Mouse (Mus musculus) adrenal gland, postnatal 14 days (tissue): ENCODE data around the gene Gm17428. TPM values are rescaled to one million over a fixed set of nuclear protein-coding genes. Genes with fewer than 3 reads are reported as not detected.
A peak's percentile ranks its signal among the peaks of the same experiment; 100 is the strongest.

Experiments
- DNase-seq: peaks from one replicate; pipeline ENCODE4 v3.0.0; 2021; ENCODE audit warnings: mixed read lengths
- microRNA-seq, 2 experiments: library from miRNA; unstranded; fragments of <30 nt; microRNA quantifications; one replicate each; pipeline ENCODE4 v1.2.0; 2021
- total RNA-seq: library from RNA; stranded (reverse); gene quantifications from 2 replicates; pipeline ENCODE4 v1.2.3, GENCODE M21; 2021

Gene Gm17428
- total RNA-seq, 1 experiment from 2014 or later = not detected

GRCm38 (mm10) chr14:55014591-55014990 lies 37.9 kb downstream of the Gm17428 start:
- DNase-seq = no peak

DNA sequence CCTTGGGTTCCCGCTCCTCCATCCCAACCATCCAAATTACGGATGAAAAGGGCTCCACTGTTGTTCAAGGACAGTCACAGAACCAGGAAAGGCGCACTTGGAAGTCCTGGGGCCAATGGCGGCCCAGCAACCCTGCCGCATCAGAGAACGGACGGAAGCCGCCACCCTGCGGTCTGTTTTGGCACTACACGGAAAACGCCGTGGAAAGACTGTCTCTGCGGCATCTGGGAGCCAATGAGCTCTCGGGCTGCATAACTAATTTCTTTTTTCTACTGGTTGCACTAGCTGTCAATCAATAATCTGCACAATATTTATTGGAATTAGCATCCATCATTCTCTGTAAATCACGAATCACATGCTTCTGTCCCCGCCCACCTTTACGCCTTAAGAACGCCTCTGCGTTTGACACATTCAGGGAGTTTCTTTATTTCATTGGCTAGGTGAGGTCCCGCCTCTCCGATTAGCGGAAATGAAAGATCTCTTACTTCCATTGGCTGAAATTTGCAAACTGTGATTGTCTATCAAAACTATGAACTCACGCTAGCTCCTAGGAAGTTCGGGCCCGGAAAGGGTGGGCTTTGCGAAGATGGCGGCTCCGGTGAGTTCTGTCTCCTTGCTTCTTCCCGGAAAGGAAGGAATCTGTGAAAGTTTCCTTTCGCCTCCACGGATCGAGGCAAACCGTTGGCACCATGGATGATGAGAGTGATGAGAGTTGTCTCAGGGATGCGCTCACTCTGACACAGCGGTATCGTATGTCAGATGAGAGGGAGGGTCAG lies 38.4 kb downstream of the Gm17428 start, which contains the start of gene Ngdn:
Ngdn (plus strand) TSS at position 464 of the 776 bp plus-strand sequence.
- peak; percentile 97 for DNase-seq

GRCm38 (mm10) chr14:55015767-55016111 lies 39.0 kb downstream of the Gm17428 start:
- DNase-seq = peak; percentile 62

DNA sequence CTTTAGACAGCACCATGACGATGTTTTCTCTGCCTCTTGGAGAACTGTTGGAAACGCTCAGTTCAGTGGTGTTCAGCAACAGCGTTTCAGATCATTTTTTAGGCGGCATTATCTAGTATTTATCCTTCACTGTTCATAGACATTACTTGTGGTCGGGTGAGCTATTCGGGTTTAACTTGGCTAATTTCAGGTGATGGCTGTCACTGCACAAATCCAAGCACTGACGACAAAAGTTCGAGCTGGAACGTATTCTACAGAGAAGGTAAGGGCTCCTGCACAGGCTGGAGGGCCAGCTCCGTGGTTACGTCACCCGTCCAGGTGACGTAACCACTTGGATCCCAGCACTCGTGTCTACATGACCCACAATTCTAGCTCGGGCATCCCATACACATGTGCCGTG lies 40.1 kb downstream of the Gm17428 start:
- DNase-seq = no peak

GRCm38 (mm10) chr14:55020394-55020793 lies 43.7 kb downstream of the Gm17428 start:
- no peak for DNase-seq

DNA sequence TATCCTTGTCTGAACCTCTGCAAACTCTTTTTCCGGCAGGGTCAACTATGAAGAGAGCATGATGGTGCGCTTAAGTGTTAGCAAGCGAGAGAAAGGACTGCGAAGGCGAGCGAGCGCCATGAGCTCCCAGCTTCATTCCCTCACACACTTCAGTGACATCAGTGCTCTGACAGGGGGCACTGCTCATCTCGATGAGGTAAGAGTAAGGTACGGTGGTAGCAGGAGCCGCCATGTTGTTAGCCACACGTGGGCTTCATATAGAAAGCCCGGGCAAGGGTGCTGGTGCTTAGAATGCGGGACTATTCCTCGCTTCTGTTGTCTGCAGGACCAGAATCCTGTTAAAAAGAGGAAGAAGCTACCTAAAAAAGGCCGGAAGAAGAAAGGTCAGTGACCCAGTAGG lies 46.3 kb downstream of the Gm17428 start:
- DNase-seq = no peak

GRCm38 (mm10) chr14:55024236-55024635 lies 47.5 kb downstream of the Gm17428 start:
- peak; percentile 79 for DNase-seq

DNA sequence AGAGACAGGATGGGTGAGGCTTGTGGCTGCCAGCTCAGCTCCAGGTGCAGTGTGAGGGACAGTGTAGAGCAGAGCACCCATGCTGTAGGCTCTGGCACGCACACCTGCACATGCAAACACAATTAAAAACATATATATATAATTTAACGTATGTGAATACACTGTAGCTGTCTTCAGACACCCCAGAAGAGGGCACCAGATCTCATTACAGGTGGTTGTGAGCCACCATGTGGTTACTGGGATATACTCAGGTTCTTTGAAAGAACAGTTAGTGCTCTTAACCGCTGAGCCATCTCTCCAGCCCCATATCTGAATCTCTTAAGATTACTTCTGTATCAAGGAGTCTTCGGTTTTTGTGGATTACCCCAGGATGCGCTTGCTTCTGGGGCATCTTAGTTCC lies 48.8 kb downstream of the Gm17428 start:
- DNase-seq = no peak

Small RNAs within 50 kb of the gene (microRNA-seq; reads per million reads assigned to microRNA genes)
- 0.38 to 0.43 reads per million in 2 experiments for gene Mir208a
- gene Mir208b = 0.85 to 12.2 reads per million in 2 experiments

Other genes starting within 250 kb of the Gm17428 start
- gene Slc7a8, start 195.0 kb upstream of the Gm17428 start, total RNA-seq = 46.1 and 51.5 TPM in 2 replicates
- 0.38 TPM in 1 of 2 replicates, not detected in the other for gene Rnf212b, start 162.8 kb upstream of the Gm17428 start, total RNA-seq
- 9.6 and 10.9 TPM in 2 replicates for gene Homez, start 106.0 kb upstream of the Gm17428 start, total RNA-seq
- 14.0 and 15.9 TPM in 2 replicates for gene Ppp1r3e, start 99.4 kb upstream of the Gm17428 start, total RNA-seq
- 43.5 and 51.9 TPM in 2 replicates for gene Bcl2l2, start 93.6 kb upstream of the Gm17428 start, total RNA-seq
- gene Gm20521, start 93.5 kb upstream of the Gm17428 start, total RNA-seq = 1.7 and 7.0 TPM in 2 replicates
- gene Pabpn1, start 84.4 kb upstream of the Gm17428 start, total RNA-seq = 154 and 191 TPM in 2 replicates
- 30.7 and 32.9 TPM in 2 replicates for gene Slc22a17, start 63.8 kb upstream of the Gm17428 start, total RNA-seq
- gene Efs, start 50.8 kb upstream of the Gm17428 start, total RNA-seq = 3.1 and 6.2 TPM in 2 replicates
- gene Il25, start 44.2 kb upstream of the Gm17428 start, total RNA-seq = not detected in 2 replicates
- 1.6 and 1.9 TPM in 2 replicates for gene Cmtm5, start 40.7 kb upstream of the Gm17428 start, total RNA-seq
- gene Myh6, start 10.0 kb upstream of the Gm17428 start, total RNA-seq = 0.22 TPM in 1 of 2 replicates, not detected in the other
- gene Myh7, start 17.7 kb downstream of the Gm17428 start, total RNA-seq = 0.11 TPM in 1 of 2 replicates, not detected in the other
- gene Ngdn, start 38.5 kb downstream of the Gm17428 start, total RNA-seq = 34.5 and 39.2 TPM in 2 replicates
- gene Zfhx2, start 115.4 kb downstream of the Gm17428 start, total RNA-seq = 7.3 and 9.8 TPM in 2 replicates
- gene Thtpa, start 117.9 kb downstream of the Gm17428 start, total RNA-seq = 11.3 and 15.8 TPM in 2 replicates
- gene Ap1g2, start 129.7 kb downstream of the Gm17428 start, total RNA-seq = 26.6 and 36.1 TPM in 2 replicates
- gene Jph4, start 140.0 kb downstream of the Gm17428 start, total RNA-seq = 3.3 and 5.9 TPM in 2 replicates
- not detected in 2 replicates for gene Dhrs2, start 245.1 kb downstream of the Gm17428 start, total RNA-seq